Mouse (Mus musculus): ENCODE measurements at regions not wholly inside any gene's neighbourhood (a gene's known extent, or its start where the extent isn't known, plus 50 kb on each side); places are given as distances from the start of the nearest gene placed in this dataset.
"Not testable (repeated sequence)": the region's sequence is repeated elsewhere in the genome, so short reads cannot be mapped to it uniquely, and the experiment has no call there.

DNA sequence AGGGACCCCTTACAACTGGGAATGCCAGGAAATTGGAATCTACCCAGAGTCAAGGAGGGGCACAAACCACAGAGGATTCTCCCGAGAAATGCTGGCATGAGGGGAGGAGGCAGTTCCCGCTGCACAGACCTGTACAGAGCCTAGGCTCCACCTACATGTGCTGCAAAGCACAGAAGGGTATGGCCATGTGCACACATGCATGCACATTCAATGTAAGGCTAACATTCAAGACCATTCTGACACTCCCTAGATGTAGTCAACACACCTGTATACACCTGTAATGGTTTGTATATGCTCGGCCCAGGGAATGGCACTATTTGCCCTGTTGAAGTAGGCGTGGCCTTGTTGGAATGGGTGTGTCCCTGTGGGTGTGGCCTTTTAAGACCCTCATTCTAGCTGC lies 238.0 kb downstream of the Prex1 start:
- DNase-seq (ENCODE audit: low spot score): no peak

DNA sequence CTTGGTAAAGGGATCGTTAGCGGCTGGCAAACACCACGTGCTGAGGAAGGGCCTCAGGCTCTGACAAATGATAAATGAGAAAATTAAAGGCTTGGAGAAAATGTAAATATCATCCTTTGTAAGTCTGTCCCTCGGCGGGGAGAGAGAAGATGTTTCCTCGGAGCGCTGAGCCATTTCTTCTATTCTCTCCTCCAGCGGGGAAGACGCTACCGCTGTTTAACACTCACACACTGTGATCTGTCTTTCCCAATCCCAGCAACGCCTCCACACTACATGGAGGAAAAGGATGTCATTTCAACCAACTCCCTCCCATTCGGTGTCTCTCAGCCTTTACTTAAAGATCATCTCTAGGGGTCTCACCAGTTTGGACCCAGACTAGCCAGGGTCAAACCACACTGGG lies 239.0 kb downstream of the Prex1 start:
- DNase-seq (ENCODE audit: low spot score): no peak

DNA sequence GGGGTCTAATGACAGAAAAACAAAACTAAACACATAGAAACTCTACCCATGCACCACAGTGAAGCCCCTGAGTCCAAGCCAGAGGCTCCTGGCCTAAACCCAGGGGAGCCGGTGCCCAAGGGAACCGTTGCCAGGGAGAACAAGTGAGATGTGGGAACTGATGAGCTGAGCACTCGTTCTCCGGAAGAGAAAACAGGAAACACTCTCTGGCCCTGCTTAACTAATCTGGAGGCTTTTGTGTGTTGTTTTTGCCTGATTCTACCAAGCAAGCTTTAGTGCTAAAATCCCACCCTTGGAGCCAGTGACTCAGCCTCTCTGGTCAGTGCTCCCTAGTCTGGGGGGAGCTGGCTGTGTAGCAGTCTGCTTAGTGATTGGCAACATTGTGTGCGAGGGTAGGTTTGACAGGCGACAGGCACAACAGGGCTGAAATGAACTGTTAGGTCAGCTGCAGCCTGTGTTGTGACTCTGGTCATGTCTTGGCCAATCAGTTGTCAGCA lies 242.3 kb downstream of the Prex1 start:
- no peak for DNase-seq (ENCODE audit: low spot score)

DNA sequence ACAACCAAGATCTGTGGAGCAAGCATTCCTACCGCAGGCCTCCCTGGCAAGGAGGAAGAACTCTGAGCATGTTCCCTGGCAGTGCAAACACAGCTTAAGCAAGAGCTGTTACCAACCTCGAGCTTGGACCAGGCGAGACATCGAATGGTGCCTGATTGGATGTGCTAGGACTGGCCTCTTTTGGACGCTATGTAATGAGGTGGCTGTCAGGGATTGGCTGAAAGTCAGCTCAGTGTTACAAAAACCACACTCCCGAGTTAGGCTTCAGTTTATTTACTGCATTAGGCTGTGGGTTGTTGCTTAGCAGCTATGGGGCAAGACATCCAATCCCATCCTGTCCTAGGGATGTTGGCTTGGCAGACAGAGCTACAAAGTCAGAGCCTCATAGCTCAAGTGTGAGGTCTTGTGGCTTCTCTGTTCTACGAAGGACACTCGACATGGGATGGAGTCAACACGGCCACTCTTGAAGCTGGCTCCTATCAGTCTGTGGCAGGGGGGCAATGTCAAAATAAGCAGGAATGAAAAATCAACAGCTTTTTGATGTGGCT lies 244.5 kb downstream of the Prex1 start:
- DNase-seq (ENCODE audit: low spot score): no peak

DNA sequence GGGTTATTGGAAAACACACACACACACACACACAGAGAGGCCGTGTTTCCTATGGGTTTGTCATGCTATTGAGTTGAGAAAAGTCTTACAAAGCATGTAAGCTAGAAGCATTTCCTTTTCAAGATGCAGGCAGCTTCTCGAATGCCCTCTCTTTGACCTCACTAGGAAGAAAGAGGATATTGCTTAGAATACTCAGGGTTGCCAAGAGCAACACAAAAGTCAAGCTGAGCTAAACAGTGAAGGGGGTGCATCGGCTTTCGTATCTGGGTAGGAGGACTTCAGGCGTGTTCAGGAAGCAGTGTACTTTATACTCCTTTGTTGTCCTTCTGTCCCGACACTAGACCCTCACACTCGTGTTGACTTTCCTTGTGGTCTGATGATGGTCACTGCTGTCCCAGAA lies 246.5 kb downstream of the Prex1 start:
- no peak for DNase-seq (ENCODE audit: low spot score)

DNA sequence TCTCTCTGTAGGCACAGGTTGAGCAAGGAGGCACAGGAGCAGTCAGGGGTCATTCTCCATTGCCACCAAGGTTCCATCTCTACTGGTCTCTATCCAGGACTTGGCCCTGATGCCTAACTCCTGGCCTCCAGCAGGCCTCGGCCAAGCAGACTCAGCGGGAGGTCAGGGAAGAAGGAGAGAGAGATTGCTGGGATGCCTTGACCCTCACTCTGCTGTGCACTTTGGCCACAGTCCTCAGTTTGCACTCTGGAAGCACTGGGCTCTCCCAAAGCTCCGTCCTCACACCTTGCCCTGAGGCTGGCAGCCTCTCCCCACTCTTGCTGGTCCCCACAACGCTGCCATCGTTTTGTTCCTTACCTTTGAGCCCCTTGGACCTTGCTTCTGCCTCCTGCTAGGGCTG lies 248.1 kb downstream of the Prex1 start:
- no peak for DNase-seq (ENCODE audit: low spot score)

DNA sequence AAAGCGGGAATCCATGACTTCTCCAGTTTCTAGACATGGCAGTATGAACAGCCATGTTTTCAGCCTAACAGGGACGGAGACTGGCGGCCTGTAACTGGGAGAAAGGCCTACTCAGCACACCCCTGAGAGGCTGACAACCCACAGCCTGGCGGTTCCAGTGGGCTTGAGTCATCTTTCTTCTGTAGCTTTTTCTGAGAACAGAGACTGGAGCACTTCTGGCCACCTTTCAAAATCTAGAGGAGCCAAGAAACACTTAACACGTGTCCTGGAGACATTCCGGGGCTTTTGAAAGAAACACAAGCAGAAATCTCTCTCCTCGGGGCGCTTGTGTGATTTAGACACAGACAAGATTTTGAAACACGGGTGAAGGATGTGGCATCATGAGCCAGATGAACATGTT lies 250.1 kb downstream of the Prex1 start:
- DNase-seq (ENCODE audit: low spot score): no peak

DNA sequence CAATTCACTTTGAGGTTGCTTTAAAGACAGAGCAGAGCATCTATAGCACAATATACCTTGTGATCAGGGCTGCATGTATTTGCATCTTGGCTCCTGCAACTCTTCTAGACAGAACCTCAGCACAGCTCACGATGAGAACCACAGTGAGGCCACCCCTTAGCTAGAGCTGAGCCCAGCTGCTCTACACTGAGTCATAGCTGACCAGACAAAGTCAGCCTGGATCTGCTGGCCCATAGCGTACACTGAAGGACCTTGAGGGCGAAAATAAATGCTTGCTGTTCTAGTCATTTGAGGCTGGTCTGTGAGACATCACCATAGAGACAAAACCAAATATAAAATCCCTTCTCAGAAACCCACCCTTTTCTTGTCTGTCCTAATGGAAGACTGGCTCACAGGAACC lies 251.7 kb downstream of the Prex1 start:
- DNase-seq (ENCODE audit: low spot score): no peak

DNA sequence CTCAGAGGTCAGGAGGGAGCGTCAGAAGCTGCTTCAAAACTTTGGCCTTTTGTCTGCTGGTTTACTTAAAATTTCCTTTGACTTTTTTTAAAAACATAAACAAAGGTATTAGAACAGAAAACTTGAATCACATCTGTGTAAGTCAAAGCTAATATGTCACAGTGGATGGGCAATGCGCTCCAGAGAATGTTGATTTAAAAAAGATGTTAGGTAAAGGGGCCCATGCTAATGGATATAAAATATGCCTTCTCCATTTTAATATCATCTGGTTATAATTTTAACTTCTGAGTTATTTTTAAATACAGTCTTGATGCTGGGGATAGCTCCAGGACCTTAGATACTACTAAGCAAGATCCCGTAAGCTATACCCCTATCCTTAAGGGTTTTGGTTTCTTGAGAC lies 252.5 kb downstream of the Prex1 start:
- DNase-seq (ENCODE audit: low spot score): no peak

DNA sequence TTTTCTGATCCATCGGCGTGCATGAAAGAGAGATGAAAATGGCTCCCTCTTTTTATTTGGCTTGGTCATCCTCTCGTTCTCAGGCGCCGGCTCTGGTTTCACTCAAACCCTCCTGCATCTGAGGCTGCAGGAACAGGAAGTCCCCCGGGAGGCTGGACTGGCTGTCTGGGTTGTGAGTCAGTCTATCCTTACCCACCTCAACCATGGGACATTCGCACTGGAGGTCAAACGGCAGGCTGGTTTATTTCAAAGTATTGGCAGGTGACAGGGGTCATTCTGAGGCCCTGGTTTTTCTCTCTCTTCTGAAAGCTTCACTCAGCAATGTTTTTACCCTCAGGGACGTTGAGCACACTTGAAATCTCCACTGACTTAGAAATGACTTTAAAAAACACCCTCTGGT lies 253.7 kb downstream of the Prex1 start:
- DNase-seq (ENCODE audit: low spot score): no peak

DNA sequence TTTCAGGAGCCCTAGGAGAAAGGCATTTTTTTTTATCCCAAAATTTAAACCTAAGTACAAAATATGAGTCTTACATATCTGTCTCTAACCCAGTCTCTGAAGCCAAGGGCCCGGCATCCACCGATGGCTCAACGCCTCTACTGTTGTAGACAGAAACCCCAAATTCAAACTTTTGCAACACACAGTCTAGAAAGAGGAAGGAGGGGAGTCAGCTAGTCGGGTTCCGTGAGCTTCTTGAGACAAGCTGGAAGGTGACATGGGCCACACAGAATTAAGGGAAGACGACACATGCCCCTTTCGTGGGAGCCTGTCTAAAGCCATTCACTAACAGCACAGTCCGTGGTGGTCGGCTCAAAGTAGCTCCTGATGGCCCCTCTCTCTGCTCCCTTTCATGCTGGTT lies 254.7 kb downstream of the Prex1 start:
- DNase-seq (ENCODE audit: low spot score): no peak

DNA sequence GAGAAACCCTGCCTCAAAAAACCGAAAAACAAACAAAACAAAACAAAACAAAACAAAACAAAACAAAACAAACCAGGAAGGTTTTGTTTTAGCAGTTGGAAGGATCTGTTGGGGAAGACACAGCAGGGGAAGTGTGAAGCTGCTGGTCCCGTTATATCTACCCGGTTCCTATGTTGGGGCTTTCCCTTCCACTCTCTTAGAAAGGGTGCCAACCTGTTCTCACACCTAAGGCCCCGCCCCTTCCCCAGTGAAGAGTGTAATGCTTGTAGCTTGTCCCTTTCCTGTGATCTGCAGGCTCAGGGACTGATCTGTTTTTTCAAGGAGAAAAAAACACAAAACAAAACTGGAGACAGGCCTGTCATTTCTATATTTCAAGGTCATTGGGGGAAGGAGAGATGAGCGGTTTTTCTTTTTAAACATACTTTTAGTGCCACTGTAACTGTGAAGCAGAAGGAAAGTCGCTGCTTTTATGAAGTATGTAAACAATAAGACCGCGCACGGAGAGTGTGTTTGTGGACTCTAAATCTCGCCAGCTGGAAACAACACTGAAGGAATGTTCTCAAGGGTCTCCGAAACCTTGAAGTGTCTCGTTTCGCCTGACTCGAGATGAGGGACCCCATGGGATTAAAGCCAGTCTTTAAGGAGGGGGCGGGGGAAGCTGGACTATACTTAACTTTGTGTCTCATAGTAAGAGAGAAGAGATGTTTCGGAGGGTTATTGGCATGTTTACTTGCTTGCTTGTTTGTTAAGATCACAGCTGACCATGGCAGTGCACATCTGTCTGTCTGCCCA lies 256.1 kb downstream of the Prex1 start:
- DNase-seq (ENCODE audit: low spot score): no peak

DNA sequence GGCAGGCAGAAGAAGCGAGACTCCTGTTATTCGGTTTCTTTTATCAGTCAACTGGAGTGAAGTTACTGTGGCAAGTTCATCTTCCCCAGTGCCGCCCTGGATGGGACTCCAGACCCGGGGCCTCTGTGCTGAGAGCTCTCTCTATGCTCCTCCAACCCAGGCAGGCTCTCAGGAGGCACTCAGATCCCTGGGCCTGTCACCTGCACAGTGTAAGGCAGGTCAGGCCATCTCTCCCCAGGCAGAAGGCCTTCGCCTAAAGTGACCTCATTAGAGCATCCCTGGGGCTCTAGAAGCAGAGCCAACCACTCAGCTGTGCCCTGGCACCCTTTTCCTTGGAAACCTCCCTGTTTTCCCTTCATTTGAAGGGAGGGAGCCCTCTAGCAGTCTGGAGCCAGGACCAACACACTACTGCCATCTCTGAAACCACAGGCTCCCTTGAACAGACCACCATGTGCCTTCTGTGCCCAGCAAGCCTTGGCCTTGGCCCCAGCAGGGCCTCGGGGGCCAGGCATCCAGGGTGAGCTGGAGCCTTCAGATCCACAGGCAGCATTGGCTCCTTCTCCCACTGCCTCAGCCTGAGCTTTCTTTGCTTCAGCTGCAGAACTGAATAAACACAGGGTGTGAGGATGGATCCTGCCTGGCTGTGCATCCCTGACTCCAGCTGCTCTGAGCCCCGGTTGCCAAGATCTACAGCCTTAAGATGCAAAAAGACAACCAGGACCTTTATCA lies 259.3 kb downstream of the Prex1 start:
- not testable (repeated sequence) for DNase-seq (ENCODE audit: low spot score)

DNA sequence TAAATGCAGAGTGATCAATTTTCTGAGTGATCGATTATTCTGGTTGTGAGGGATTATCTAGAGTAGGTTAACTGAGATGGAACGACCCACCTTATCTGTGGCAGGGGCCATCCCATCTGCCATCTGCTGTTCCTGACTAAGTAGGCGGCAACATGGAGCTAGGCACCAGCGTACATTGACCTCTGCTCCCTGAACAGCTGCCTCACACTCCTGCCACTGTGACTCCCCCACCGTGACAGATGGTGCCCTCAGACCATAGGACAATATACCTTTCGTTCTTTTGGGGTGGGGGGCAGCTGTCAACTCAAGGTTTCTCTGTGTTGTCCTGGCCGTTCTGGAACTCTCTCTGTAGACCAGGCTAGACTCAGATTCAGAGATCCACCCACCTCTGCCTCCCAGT lies 262.7 kb downstream of the Prex1 start:
- DNase-seq (ENCODE audit: low spot score): no peak

DNA sequence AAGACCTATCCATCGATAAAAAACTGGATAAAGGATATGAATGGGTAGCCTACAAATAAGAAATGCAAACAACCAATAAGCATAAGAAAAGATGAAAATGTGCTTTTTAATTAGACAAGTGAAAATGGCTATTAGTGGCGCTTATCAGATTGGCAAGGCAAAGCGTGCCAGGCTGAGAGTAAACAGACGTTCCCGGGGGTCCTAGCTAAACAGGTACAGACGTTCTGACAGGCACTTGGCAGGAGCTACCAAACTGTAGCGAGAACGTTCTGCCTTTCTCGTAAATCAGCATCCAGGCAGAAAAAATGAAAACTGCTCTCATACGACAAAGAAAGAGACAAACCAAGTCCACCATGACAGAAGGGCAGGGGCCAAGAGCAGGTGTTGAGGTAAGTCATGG lies 263.3 kb downstream of the Prex1 start:
- DNase-seq (ENCODE audit: low spot score): no peak

DNA sequence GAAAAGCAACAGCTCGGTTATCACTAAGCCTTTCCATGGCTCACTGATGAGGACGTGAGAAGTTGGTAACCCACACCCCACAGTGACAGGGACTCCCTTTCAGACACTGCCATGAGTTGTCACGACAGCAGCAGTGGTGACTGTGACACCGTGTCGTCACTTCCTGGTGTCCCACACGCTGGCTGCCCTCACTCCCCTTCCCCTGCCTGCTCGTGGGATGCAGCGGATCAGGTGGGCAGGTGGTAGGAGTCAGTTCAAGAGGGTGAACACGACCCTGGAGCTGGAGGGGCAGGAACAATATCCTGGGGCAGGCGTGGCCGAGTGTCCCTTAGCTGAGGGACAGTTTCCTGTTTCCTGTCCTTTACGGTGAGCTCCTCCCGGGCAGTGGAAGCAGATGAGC lies 264.9 kb downstream of the Prex1 start:
- no peak for DNase-seq (ENCODE audit: low spot score)

DNA sequence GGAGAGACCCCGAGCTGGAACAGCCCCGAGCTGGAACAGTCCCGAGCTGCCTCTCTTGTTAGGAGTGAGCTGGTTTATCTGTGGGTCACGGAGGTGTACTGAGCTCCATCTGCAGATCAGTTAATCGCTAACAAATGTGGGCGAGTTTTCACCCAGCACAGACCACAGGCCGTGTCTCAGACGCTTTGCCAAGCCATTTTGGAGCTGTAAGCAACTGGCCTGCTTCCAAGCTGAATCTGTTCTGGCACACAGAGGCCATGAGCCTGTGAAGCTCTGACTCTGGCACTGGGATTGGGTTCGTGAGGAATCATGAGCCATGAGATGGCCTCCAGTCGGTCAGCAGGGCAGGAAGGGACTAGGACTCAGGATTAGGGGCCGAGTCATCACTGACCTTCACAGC lies 265.5 kb downstream of the Prex1 start:
- no peak for DNase-seq (ENCODE audit: low spot score)

DNA sequence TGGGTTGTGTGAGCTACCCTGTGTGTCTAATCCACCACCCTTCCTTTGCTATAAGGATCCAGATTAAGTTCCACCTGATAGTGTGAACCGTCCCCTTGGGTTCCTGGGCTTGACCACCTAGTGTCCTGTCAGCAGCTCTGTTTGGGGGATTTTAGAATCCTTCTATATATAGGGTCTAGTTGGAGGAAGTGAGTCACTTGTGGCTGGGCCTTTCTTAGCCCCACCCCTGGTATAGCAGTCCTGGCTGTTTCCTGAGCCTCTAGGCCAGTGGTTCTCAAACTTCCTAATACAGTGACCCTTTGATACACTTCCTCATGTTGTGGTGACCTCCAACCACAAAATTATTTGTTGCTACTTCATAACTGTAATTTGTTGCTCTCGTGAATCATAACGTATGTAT lies 267.1 kb downstream of the Prex1 start:
- no peak for DNase-seq (ENCODE audit: low spot score)

DNA sequence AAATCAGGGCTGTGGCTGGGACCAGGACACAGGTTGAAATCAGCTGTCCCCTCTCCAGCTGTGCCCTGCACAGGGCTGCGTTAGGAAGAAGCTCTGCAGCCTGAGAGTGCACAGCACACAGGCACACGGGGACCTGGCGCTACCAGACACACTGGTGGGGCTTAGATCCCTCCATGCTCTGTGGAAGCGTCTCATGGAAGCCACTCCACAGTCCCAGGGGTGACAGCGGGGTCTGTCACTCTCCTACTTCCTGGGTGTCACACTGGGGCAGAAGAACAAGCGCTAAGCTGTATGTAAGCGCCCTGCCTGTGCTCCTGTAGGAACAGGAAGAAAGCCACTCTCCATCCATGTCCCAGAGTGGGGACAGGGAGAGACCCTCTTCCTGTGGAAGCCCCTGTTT lies 267.8 kb downstream of the Prex1 start:
- not testable (repeated sequence) for DNase-seq (ENCODE audit: low spot score)

DNA sequence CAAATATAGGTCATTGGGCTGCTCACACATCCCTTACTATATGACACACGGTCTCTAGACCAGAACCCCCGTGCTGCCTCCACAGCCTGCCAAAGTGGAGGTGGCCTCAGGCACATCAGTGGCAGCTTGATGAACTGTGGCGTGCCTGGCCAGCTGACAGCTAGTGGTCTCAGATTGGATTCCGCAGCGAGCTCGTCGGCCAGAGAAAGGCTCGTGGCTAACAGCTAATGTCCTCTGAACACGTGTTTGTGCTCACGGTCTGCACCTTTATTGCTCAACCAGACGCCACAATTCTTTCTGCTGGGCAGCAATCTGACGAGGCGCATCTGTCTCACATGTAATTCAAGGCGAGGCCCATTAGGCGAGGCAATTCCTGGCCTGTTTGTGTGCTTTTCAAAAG lies 270.6 kb downstream of the Prex1 start:
- DNase-seq (ENCODE audit: low spot score): peak; percentile 72

DNA sequence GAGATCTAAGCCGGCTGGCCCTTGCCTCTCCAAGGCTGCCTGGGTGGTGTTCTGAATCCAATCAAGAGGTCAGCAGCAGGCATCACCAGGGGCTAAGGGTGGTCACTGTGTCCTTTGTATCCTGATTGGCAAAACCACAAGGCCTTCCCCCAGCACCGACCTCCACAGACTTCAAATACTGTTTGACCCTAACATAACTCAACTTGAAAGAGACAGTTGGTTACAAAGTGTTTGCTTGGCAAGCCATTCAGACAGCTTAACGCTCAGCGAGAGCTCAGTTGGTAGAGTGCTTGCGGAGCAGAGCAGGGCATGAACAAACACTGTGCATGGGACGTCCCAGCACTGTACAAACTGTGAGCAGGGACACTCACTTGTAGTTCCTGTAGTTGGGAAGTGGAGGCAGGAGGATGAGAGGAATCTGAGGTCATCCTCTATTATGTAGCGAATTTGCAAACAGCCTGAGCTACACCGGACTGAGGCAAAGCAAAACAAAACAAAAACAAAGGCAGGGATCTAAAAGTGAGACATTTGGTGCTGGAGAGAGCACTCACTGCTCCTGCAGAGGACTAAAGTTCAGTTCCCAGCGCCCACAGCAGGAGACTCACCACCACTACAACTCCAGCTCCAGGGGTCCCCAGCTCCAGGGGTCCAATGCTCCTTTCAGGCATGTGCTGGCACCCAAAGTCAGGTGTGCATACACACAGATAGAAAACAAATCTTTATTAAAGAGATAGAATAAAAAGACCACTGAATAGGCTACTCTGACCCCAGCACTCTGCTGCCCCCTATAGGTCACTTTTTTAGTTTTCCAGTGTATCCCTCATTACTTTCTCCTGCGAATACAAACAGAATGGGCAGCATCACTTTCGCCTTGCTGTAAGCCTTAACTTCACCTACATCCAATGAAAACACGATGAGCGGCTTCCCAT lies 273.5 kb downstream of the Prex1 start:
- peak; percentile 75 for DNase-seq (ENCODE audit: low spot score)

DNA sequence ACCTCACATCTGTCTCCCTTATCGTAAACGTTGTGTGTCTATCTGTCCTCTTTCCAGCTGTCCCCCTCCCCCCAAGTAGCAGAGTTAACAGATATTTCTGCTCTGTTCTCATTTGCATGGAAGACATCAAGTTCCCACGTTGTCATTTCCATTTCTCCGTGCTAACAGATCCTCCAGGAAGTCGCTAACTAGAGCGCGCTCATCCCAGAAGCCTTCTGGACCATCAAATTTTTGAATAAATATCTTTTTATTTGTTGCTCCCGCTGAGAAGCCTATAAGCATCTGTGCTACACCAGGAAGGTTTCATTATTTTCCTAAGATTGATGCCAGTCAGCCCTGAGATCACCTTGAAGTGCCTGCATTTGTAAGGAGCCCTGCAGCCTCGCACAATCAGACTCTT lies 275.4 kb downstream of the Prex1 start:
- DNase-seq (ENCODE audit: low spot score): no peak
